Mouse (Mus musculus) hindbrain, embryonic 13.5 days (tissue): ENCODE measurements around the gene Hist1h2ak. TPM values are rescaled to one million over a fixed set of nuclear protein-coding genes. Genes with fewer than 3 reads are reported as not detected.
"Not testable (repeated sequence)": the region's sequence is repeated elsewhere in the genome, so short reads cannot be mapped to it uniquely, and the experiment has no call there.

Experiments
- ATAC-seq: fragments of 200-750 bp; cut with Nextera tagmentation; 2 replicates; pipeline ENCODE4 v1.8.0; 2017; ENCODE audit warnings: moderate TSS enrichment; ENCODE audit not compliant: low FRiP score
- H3K27ac ChIP-seq: fragments of 300-500 bp; sonication (generic); 2 replicates; pipeline ENCODE4 v1.5.1; 2015; ENCODE audit warnings: inconsistent platforms, mild to moderate bottlenecking, moderate library complexity
- H3K27me3 ChIP-seq: fragments of 300-500 bp; sonication (generic); 2 replicates; pipeline ENCODE4 v1.6.1; 2015; ENCODE audit warnings: mild to moderate bottlenecking, inconsistent platforms
- H3K36me3 ChIP-seq: fragments of 300-500 bp; sonication (generic); 2 replicates; pipeline ENCODE4 v1.6.1; 2015; ENCODE audit warnings: mild to moderate bottlenecking, inconsistent platforms
- H3K4me1 ChIP-seq: fragments of 300-500 bp; sonication (generic); replicated peaks from 2 replicates; pipeline ENCODE4 v1.6.1; 2015; ENCODE audit warnings: inconsistent platforms
- H3K4me2 ChIP-seq: fragments of 300-500 bp; sonication (generic); 2 replicates; pipeline ENCODE4 v1.6.1; 2015; ENCODE audit warnings: inconsistent platforms, mild to moderate bottlenecking, moderate library complexity
- H3K4me3 ChIP-seq: fragments of 300-500 bp; sonication (generic); 2 replicates; pipeline ENCODE4 v1.5.1; 2015; ENCODE audit warnings: mild to moderate bottlenecking, inconsistent platforms
- H3K9ac ChIP-seq: fragments of 300-500 bp; sonication (generic); 2 replicates; pipeline ENCODE4 v1.6.1; 2015; ENCODE audit warnings: mild to moderate bottlenecking, inconsistent platforms
- H3K9me3 ChIP-seq: fragments of 300-500 bp; sonication (generic); 2 replicates; pipeline ENCODE4 v1.6.1; 2016; ENCODE audit warnings: inconsistent platforms
- WGBS: fragments of 180-500 bp; shearing (Covaris S2); methylation state at CpG from one replicate; pipeline ENCODE4 v1.1.7; 2015; 5-methylcytosine and 5-hydroxymethylcytosine counted together
- polyA plus RNA-seq: library from polyadenylated mRNA; unstranded; fragments of >200 nt; fragmentation: Nextera tagmentation; extraction: Ambion mirVana; gene quantifications from 2 replicates; pipeline ENCODE4 v1.2.1, GENCODE M21; 2015

Gene Hist1h2ak
- polyA plus RNA-seq, 1 experiment from 2014 or later = 10.4 TPM

- H3K27me3 ChIP-seq = 0 out of 2 replicates have a peak, but pooled peaks cover 3% of the 10 kb centered on the region
- ATAC-seq = no peak
- H3K4me2 ChIP-seq = peak overlapping the region; percentile 75
- H3K9ac ChIP-seq = no peak overlapping the region; the same call in 1 of the 2 replicates
- H3K9me3 ChIP-seq = no peaks in the 10 kb centered on the region
- H3K36me3 ChIP-seq = no peaks in the 10 kb centered on the region
- H3K27ac ChIP-seq = peak overlapping the region; percentile 31
- 2% methylated on average over 9 of the region's 9 CpGs for WGBS
- H3K4me1 ChIP-seq = peaks cover 40% of the 10 kb centered on the region
- H3K4me3 ChIP-seq = peak overlapping the region; percentile 42
Observed at GRCm38 (mm10) chr13:21783734-21784161, 30.1 kb upstream of the Hist1h2ak start.

DNA sequence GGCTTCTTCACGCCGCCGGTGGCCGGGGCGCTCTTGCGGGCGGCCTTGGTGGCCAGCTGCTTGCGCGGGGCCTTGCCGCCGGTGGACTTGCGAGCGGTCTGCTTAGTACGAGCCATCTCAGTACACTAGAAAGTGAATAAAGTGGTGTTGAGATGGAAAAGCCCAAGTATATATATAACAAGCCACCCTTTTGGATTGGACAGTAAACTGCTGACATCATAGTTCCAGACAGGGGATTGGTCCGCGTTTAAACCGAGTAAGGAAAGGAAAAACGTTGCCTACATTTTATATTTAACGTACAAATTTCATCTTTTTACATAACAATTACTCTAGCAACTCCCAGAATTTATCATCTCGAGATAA lies 29.6 kb upstream of the Hist1h2ak start, which contains the start of gene Hist1h3i:
Hist1h3i (minus strand) TSS at position 116 of the 363 bp plus-strand sequence.
- peak within 1 kb of the TSS; percentile 75 for H3K9ac ChIP-seq
- 0 out of 2 replicates have a peak, but pooled peaks cover 3% of the 10 kb centered on the region for H3K27me3 ChIP-seq
- peak within 1 kb of the TSS; percentile 42 for H3K4me3 ChIP-seq
- peak within 1 kb of the TSS; percentile 75 for H3K4me2 ChIP-seq
- ATAC-seq = peak; percentile 75
- H3K27ac ChIP-seq = peak within 1 kb of the TSS; percentile 86
- under 1% methylated on average over 15 of the region's 20 CpGs for whole genome bisulfite sequencing
- no peaks in the 10 kb centered on the region for H3K36me3 ChIP-seq
- no peaks in the 10 kb centered on the region for H3K9me3 ChIP-seq
- H3K4me1 ChIP-seq = peaks cover 39% of the 10 kb centered on the region

GRCm38 (mm10) chr13:21782361-21783254 lies 29.0 kb upstream of the Hist1h2ak start:
- peak overlapping the region; percentile 75 for H3K4me2 ChIP-seq
- not testable (repeated sequence) for H3K27me3 ChIP-seq, H3K36me3 ChIP-seq, H3K9me3 ChIP-seq
- peak; percentile 2; the same call in 1 of the 2 replicates for ATAC-seq
- under 1% methylated on average over 20 of the region's 35 CpGs for WGBS
- H3K27ac ChIP-seq = peak overlapping the region; percentile 86
- H3K9ac ChIP-seq = peak overlapping the region; percentile 75
- H3K4me1 ChIP-seq = peaks cover 35% of the 10 kb centered on the region
- H3K4me3 ChIP-seq = peak overlapping the region; percentile 42

GRCm38 (mm10) chr13:21781639-21782038 lies 28.0 kb upstream of the Hist1h2ak start:
- Histone ChIP-seq H3K4me1 (peaks cover 35% of the 10 kb centered on the region), H3K9me3 (no peaks in the 10 kb centered on the region), H3K36me3 (no peaks in the 10 kb centered on the region), H3K27ac (no peak overlapping the region), H3K4me2 (no peak overlapping the region), H3K27me3 (0 out of 2 replicates have a peak, but pooled peaks cover 3% of the 10 kb centered on the region), H3K9ac (no peak overlapping the region), H3K4me3 (no peak overlapping the region)
- ATAC-seq = no peak
- 94% methylated on average over 1 of the region's 1 CpGs for WGBS

- peaks cover 33% of the 10 kb centered on the region for H3K4me1 ChIP-seq
- no peak for ATAC-seq
- no peaks in the 10 kb centered on the region for H3K36me3 ChIP-seq
- no peak overlapping the region for H3K27ac ChIP-seq
- 0 out of 2 replicates have a peak, but pooled peaks cover 3% of the 10 kb centered on the region for H3K27me3 ChIP-seq
- no peaks in the 10 kb centered on the region for H3K9me3 ChIP-seq
- peak overlapping the region; percentile 90 for H3K4me2 ChIP-seq
- 45% methylated on average over 6 of the region's 6 CpGs for WGBS
- no peak overlapping the region for H3K9ac ChIP-seq
- H3K4me3 ChIP-seq = no peak overlapping the region
Observed at GRCm38 (mm10) chr13:21781021-21781555, 27.5 kb upstream of the Hist1h2ak start.

- no peaks in the 10 kb centered on the region for H3K36me3 ChIP-seq
- H3K27ac ChIP-seq = peak within 1 kb of the TSS; percentile 72
- peak; percentile 7; the same call in 1 of the 2 replicates for ATAC-seq
- H3K4me3 ChIP-seq = peak within 1 kb of the TSS; percentile 54
- under 1% methylated on average over 44 of the region's 44 CpGs for WGBS
- H3K9me3 ChIP-seq = no peaks in the 10 kb centered on the region
- peak within 1 kb of the TSS; percentile 90 for H3K4me2 ChIP-seq
- H3K27me3 ChIP-seq = 0 out of 2 replicates have a peak, but pooled peaks cover 3% of the 10 kb centered on the region
- peaks cover 28% of the 10 kb centered on the region for H3K4me1 ChIP-seq
- H3K9ac ChIP-seq = peak within 1 kb of the TSS; percentile 76
Observed at GRCm38 (mm10) chr13:21779767-21780731, 26.4 kb upstream of the Hist1h2ak start, which contains the start of gene Hist1h1b. Gene Hist1h1b (minus strand): TSS chr13:21780625.

DNA sequence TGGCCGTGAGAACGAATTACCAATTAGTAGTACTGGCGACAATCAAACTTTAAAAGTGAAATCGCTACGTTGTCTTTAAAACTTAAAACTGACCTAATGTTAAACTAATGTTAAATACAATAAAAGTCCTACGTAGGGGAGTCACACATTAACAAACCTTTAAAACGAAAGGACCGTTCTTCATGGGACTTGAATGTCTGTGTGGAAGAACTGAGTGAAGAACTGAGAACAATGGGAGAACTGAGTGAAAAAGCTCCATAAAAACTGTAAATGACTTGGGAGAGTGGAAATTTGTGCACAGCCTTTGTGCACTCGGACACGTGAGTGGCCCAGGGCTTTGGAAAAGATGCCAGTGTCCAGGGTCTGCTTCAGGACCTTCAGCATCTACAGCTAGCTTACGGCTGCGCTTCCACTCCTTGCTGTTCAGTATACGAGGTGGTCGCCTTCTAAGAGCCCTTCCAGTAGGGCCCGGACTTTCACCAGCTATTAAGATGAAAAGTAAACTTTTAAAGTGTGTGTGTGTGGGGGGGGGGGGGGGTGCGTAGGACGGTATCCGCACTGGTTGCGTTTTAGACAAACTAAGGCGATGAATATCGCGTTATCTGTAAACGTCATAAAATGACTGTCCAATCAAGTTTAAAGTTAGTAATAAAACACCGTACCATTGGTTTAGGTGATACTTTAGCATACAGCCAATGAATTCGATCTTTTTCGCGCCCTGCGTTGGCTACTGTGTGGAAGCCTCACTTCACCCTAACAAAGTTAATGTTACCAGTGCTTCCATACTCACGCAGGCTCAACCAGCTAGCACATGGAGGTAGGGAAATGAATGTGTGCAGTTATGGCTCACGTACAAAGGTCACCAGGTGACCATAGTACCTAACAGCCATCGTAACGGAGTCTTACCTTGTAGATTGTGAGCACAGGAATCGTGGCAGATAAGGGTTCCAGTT lies 25.5 kb upstream of the Hist1h2ak start:
- peak overlapping the region; percentile 76 for H3K9ac ChIP-seq
- WGBS = 4% methylated on average over 33 of the region's 33 CpGs
- peak overlapping the region; percentile 54 for H3K4me3 ChIP-seq
- peak; percentile 94 for ATAC-seq
- H3K4me1 ChIP-seq = peaks cover 25% of the 10 kb centered on the region
- H3K4me2 ChIP-seq = peak overlapping the region; percentile 90
- H3K9me3 ChIP-seq = no peaks in the 10 kb centered on the region
- no peaks in the 10 kb centered on the region for H3K36me3 ChIP-seq
- 0 out of 2 replicates have a peak, but pooled peaks cover 3% of the 10 kb centered on the region for H3K27me3 ChIP-seq
- peak overlapping the region; percentile 72 for H3K27ac ChIP-seq

- Histone ChIP-seq H3K9ac (no peak overlapping the region), H3K4me2 (no peak overlapping the region), H3K4me3 (no peak overlapping the region), H3K9me3 (no peaks in the 10 kb centered on the region), H3K27me3 (no peaks in the 10 kb centered on the region), H3K4me1 (peaks cover 17% of the 10 kb centered on the region), H3K36me3 (no peaks in the 10 kb centered on the region), H3K27ac (no peak overlapping the region)
- no peak for ATAC-seq
- WGBS = 64% methylated on average over 1 of the region's 1 CpGs
Observed at GRCm38 (mm10) chr13:21755707-21756106, 2.1 kb upstream of the Hist1h2ak start.

- Histone ChIP-seq H3K9ac (peak overlapping the region; percentile 69), H3K4me1 (peaks cover 21% of the 10 kb centered on the region), H3K27ac (peak overlapping the region; percentile 95), H3K4me3 (peak overlapping the region; percentile 44), H3K4me2 (peak overlapping the region; percentile 76)
- WGBS = under 1% methylated on average over 17 of the region's 26 CpGs
- not testable (repeated sequence) for H3K27me3 ChIP-seq, H3K9me3 ChIP-seq, H3K36me3 ChIP-seq
- peak; percentile 9; the same call in 1 of the 2 replicates for ATAC-seq
Observed at GRCm38 (mm10) chr13:21754294-21755001, 821 bp upstream of the Hist1h2ak start.

- no peak for ATAC-seq
- Histone ChIP-seq H3K4me3 (peak overlapping the region; percentile 44), H3K27ac (peak overlapping the region; percentile 95), H3K9ac (peak overlapping the region; percentile 74), H3K9me3 (no peaks in the 10 kb centered on the region), H3K27me3 (no peaks in the 10 kb centered on the region), H3K4me1 (peaks cover 31% of the 10 kb centered on the region), H3K36me3 (no peaks in the 10 kb centered on the region), H3K4me2 (peak overlapping the region; percentile 76)
- 5% methylated on average over 10 of the region's 10 CpGs for WGBS
Observed at GRCm38 (mm10) chr13:21753051-21753523, 540 bp downstream of the Hist1h2ak start.
